Mouse (Mus musculus) forebrain, embryonic 15.5 days (tissue): ENCODE data around the gene Tjp2. TPM values are rescaled to one million over a fixed set of nuclear protein-coding genes. Genes with fewer than 3 reads are reported as not detected.

Source experiments
- polyA plus RNA-seq: library from polyadenylated mRNA; unstranded; fragments of >200 nt; fragmentation: Nextera tagmentation; extraction: Ambion mirVana; gene quantifications from 2 replicates; pipeline ENCODE4 v1.2.1, GENCODE M21; 2015

The Tjp2 gene
- polyA plus RNA-seq, 1 experiment from 2014 or later, result 11.9 TPM

Other genes starting within 250 kb of the Tjp2 start
- 0.48 and 0.57 TPM in 2 replicates for gene Fam189a2, start 194.0 kb downstream of the Tjp2 start, polyA plus RNA-seq
- gene Fxn, start 55.6 kb upstream of the Tjp2 start, polyA plus RNA-seq, result 43.4 and 49.4 TPM in 2 replicates